Mouse (Mus musculus): ENCODE measurements around the gene Gm17728. TPM values are rescaled to one million over a fixed set of nuclear protein-coding genes. Genes with fewer than 3 reads are reported as not detected.
"Not testable (repeated sequence)": the region's sequence is repeated elsewhere in the genome, so short reads cannot be mapped to it uniquely, and the experiment has no call there.

Gene Gm17728
- not detected in 2 replicates for polyA plus RNA-seq (2016; fragmentation: Nextera tagmentation; extraction: Ambion mirVana)

DNA sequence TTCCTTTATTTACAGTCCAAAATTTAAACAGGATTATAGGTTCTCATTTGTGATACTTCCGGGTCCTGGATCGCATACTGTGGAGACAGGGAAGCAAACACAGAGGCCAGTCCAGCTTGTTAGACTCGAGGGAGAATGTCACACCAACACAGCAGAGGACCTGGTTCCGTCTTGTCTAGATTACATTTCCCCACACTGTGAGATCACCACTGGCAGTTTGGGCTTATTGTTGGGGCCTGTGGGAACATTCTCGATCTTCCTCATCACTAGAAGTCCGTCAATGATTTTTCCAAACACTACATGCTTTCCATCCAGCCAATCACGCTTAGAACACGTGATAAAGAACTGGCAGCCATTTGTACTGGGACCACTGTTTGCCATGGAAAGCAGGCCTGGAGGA, at the start of gene Gm17728:
Gene Gm17728 (plus strand): TSS at position 301 of the 400 bp plus-strand sequence.
- not testable (repeated sequence) for H3K4me3 ChIP-seq; H3K36me3 ChIP-seq; H3K4me1 ChIP-seq; DNase-seq (ENCODE audit: low spot score); H3K27me3 ChIP-seq (ENCODE audit: low read depth, poor library complexity, severe bottlenecking); H3K27ac ChIP-seq (replicated peaks)
- peaks cover 10% of the 10 kb centered on the region; the same call in 1 of the 2 replicates for H3K9me3 ChIP-seq (replicated peaks)
- 91% methylated on average over 8 of the region's 8 CpGs for WGBS

DNA sequence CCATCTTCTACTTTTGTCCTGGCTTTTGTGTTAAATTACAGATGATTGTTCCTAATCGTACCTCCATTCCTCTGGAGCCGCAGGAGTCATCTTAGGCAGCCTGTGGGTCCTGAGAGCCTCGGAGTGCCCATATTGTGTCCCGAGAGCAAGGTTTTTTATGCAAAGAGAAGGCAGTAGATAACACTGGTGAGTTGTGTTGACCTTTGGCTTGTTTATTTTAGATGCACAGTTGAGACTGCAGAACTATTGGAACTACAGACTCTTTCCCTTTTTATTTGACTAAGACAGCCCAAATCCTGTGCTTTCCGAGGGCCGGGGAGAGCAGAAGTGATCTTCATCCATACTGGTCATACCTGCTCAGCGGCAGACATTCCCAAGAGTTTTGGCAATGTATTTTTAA, 24.4 kb upstream of the Gm17728 start:
- Histone ChIP-seq H3K9me3 (replicated peaks) (peaks cover 4% of the 10 kb centered on the region; the same call in 1 of the 2 replicates), H3K27ac (replicated peaks) (no peak overlapping the region), H3K36me3 (no peaks in the 10 kb centered on the region), H3K27me3 (ENCODE audit: low read depth, poor library complexity, severe bottlenecking) (no peaks in the 10 kb centered on the region), H3K4me3 (no peak overlapping the region), H3K4me1 (no peaks in the 10 kb centered on the region)
- no peak for DNase-seq (ENCODE audit: low spot score)
- 89% methylated on average over 7 of the region's 7 CpGs for WGBS

DNA sequence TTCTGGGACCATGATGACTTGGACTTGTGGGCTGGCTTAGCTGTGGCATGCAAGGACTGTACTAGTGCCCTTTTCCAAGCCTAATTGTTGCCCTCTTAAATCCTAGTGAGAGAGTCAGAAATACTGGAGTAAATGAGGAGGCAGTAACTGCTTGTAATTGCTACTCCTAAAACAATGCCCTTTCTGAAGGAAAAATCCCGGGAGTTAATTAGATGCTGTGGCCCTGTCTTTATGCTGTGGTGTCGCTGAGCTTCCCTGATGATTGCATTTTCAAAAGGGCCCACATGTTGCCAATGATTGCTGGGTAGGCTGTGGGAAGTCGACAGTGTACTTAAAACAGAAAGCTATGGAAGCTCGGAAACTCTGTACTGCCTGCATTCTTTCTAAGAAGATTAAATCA, 23.3 kb upstream of the Gm17728 start:
- 48% methylated on average over 4 of the region's 4 CpGs for WGBS
- Histone ChIP-seq H3K27ac (replicated peaks) (no peak overlapping the region), H3K9me3 (replicated peaks) (peaks cover 4% of the 10 kb centered on the region; the same call in 1 of the 2 replicates), H3K4me1 (no peaks in the 10 kb centered on the region), H3K4me3 (no peak overlapping the region), H3K27me3 (ENCODE audit: low read depth, poor library complexity, severe bottlenecking) (no peaks in the 10 kb centered on the region), H3K36me3 (no peaks in the 10 kb centered on the region)
- DNase-seq (ENCODE audit: low spot score), result no peak

DNA sequence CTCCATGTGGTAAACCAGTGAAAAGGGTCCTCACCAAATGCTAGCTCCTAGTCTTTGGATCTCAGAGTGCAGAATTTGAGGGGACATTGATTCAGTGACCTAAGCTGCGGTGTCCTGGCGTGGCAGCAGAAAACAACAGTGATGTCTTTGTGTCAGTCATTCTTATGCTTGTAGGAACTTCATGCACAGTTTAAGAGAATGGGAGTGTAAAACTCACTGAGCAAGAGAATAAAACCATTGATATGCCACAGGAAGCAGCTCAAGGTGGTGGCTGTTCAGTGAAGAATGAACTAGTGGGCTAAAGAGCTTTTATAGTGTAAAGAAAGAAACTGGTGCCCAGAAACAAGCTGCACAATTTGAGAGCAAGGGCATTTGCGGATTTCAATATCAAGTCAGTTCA, 17.9 kb upstream of the Gm17728 start:
- H3K36me3 ChIP-seq, result no peaks in the 10 kb centered on the region
- no peak for DNase-seq (ENCODE audit: low spot score)
- H3K27ac ChIP-seq (replicated peaks), result no peak overlapping the region
- 91% methylated on average over 3 of the region's 3 CpGs for WGBS
- H3K4me1 ChIP-seq, result peaks cover 3% of the 10 kb centered on the region; the same call in 1 of the 2 replicates
- H3K27me3 ChIP-seq (ENCODE audit: low read depth, poor library complexity, severe bottlenecking), result no peaks in the 10 kb centered on the region
- no peak overlapping the region for H3K4me3 ChIP-seq
- peaks cover 4% of the 10 kb centered on the region; the same call in 1 of the 2 replicates for H3K9me3 ChIP-seq (replicated peaks)

DNA sequence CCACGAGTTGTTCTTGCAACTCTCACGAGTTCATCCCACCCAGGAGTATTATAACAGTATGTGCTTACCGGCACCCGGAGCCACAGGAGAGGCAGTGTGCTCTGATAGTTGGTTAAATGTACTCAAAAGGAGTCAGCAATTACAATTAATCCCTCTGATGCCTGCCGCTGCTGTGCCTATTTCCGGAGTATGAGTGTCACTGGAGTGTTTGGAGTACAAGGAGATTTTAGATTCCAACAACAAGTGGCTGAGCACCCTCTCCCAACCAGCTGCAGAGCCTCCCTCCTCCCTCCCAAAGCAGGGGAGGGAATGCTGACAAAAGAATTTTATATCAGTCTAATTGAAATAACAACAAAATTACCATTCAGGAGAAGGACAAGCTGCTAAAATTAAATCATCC, 14.2 kb upstream of the Gm17728 start:
- peaks cover 3% of the 10 kb centered on the region; the same call in 1 of the 2 replicates for H3K4me1 ChIP-seq
- no peak overlapping the region for H3K4me3 ChIP-seq
- H3K27me3 ChIP-seq (ENCODE audit: low read depth, poor library complexity, severe bottlenecking), result no peaks in the 10 kb centered on the region
- no peaks in the 10 kb centered on the region for H3K36me3 ChIP-seq
- no peaks in the 10 kb centered on the region for H3K9me3 ChIP-seq (replicated peaks)
- H3K27ac ChIP-seq (replicated peaks), result no peak overlapping the region
- no peak for DNase-seq (ENCODE audit: low spot score)
- WGBS, result 70% methylated on average over 6 of the region's 6 CpGs

DNA sequence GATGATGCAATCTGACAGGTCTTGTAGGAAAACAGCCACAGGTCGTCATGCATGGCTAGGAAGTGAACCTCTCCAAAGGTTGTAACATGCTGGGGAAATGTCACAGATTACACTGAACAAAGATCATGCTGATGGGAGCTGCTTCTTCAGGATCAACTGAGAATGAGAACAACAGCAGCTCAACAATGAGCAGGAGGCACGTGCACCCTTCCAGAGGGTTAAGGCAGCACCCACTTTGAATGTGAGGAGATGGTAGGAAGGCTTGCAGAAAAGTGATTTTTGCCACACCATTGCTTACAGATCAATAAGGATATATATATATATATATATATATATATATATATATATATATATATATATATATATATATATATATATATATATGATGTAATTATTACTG, 2.8 kb upstream of the Gm17728 start:
- no peak overlapping the region for H3K4me3 ChIP-seq
- 83% methylated on average over 2 of the region's 2 CpGs for WGBS
- no peak for DNase-seq (ENCODE audit: low spot score)
- no peak overlapping the region for H3K27ac ChIP-seq (replicated peaks)
- H3K4me1 ChIP-seq, result no peaks in the 10 kb centered on the region
- H3K36me3 ChIP-seq, result no peaks in the 10 kb centered on the region
- H3K27me3 ChIP-seq (ENCODE audit: low read depth, poor library complexity, severe bottlenecking), result no peaks in the 10 kb centered on the region
- peaks cover 10% of the 10 kb centered on the region; the same call in 1 of the 2 replicates for H3K9me3 ChIP-seq (replicated peaks)

DNA sequence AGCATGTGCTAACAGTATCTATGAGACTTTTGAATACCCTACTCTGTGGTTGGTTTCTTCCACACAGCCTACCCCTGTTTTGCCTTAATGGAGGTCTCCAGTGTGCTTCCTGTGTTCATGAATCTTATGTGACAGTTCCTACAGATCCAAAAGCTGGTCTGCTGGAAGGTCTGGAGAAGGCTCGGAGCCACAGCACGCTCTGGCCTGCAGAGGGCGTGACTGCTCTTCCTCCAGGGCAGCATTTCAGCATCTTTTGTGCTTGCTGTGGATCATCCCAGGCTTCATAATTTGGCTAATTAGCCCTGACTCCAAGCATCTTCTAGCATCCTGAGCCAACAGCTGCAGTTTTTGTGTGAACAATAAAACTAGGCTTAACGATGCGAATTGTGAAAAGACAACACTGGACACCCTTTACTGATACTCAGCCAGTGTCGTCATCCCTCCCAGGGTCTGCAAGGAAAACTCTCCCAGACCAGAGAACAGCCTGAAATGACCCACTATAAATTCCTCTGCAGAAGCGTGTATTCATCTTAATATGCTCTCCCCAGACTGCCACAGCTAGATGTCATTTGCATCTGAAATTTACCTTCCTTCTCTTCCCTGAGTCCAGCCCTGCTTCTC, 6.6 kb downstream of the Gm17728 start:
- no peak overlapping the region for H3K4me3 ChIP-seq
- no peaks in the 10 kb centered on the region for H3K4me1 ChIP-seq
- no peaks in the 10 kb centered on the region for H3K27me3 ChIP-seq (ENCODE audit: low read depth, poor library complexity, severe bottlenecking)
- DNase-seq (ENCODE audit: low spot score), result no peak
- 0 out of 2 replicates have a peak, but pooled peaks cover 3% of the 10 kb centered on the region for H3K9me3 ChIP-seq (replicated peaks)
- no peaks in the 10 kb centered on the region for H3K36me3 ChIP-seq
- 0 out of 2 replicates have a peak overlapping the region, but pooled peaks have one; percentile 49 for H3K27ac ChIP-seq (replicated peaks)
- 79% methylated on average over 7 of the region's 7 CpGs for WGBS

DNA sequence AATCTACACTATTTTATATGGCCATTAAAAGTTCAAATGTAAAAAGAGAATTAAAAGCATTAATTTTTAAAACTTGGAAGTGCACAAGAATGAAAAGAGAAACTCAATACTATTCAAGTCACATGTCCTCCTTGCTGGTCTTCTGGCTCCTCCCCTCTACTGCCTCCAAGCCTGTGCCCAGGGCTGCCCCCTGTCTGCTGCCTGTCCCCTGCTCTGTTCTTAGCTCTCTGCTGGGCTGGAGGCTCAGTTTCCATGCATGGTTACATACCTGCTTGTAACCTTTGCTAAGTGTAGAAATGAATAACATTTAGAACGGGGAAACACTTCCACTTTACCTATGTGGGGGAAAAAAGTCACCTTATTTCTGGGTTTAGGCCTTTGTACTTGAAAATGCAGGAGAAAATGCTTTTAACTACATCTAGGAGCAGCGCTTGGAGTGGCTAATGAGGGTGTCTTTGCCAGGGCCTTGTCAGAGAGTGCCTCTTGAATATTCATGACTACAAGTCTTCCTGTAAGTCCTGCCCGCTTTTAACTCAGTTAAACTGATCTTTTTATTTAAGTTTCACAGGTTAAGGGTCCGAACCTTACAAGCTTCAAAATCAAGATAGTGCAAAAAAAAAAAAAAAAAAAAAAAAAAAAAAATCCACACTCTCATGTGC, 18.3 kb downstream of the Gm17728 start:
- DNase-seq (ENCODE audit: low spot score), result no peak
- no peaks in the 10 kb centered on the region for H3K36me3 ChIP-seq
- H3K9me3 ChIP-seq (replicated peaks), result no peaks in the 10 kb centered on the region
- H3K4me1 ChIP-seq, result peaks cover 10% of the 10 kb centered on the region; the same call in 1 of the 2 replicates
- 68% methylated on average over 4 of the region's 4 CpGs for WGBS
- H3K27me3 ChIP-seq (ENCODE audit: low read depth, poor library complexity, severe bottlenecking), result peaks cover 5% of the 10 kb centered on the region; the same call in 1 of the 2 replicates
- H3K27ac ChIP-seq (replicated peaks), result no peak overlapping the region
- no peak overlapping the region for H3K4me3 ChIP-seq

DNA sequence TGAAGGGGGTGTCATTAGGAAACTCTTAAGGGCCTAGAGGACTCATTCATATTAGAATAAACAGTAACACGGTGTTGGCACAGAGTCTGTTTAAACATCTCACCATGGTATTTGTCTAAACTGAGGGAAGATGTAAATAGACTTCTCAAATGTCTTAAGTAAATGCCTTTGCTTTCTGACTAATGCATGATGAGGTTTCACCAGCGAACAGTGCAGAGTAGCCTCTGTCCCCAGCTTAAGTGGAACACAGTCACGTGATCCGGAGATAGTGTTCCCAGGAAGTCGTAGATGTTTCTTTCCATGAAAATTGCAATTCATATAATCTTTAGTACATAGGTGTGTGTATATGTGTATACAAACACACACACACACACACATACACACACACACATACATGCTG, 34.5 kb downstream of the Gm17728 start:
- no peaks in the 10 kb centered on the region for H3K27me3 ChIP-seq (ENCODE audit: low read depth, poor library complexity, severe bottlenecking)
- no peaks in the 10 kb centered on the region for H3K4me1 ChIP-seq
- no peak overlapping the region for H3K27ac ChIP-seq (replicated peaks)
- WGBS, result 93% methylated on average over 5 of the region's 5 CpGs
- H3K4me3 ChIP-seq, result no peak overlapping the region
- no peaks in the 10 kb centered on the region for H3K36me3 ChIP-seq
- no peaks in the 10 kb centered on the region for H3K9me3 ChIP-seq (replicated peaks)
- no peak for DNase-seq (ENCODE audit: low spot score)

DNA sequence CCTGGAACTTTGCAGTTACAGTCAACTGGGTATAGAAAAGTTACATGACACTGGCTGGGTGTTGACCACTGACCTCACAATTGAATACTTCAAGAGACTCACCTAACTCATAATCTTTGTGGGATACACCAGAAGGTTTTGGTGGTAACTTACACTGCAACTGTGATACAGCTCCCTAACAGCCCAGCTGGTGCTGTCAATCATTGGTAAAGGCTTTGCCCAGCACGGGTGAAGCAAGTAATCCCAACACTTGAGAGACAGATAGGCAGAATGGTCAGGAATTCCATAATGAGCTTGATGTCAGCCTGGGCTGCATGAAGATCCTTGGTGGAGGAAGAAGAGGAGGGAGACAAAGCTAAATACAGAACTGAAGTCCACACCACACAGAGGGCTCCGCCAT, 39.0 kb downstream of the Gm17728 start:
- Histone ChIP-seq H3K36me3 (no peaks in the 10 kb centered on the region), H3K4me1 (no peaks in the 10 kb centered on the region), H3K27me3 (ENCODE audit: low read depth, poor library complexity, severe bottlenecking) (no peaks in the 10 kb centered on the region), H3K9me3 (replicated peaks) (no peaks in the 10 kb centered on the region), H3K4me3 (no peak overlapping the region), H3K27ac (replicated peaks) (no peak overlapping the region)
- 84% methylated on average over 2 of the region's 2 CpGs for WGBS
- DNase-seq (ENCODE audit: low spot score), result no peak

Other genes with a start within 250 kb of the Gm17728 start
- not detected in 2 replicates for gene Pabpc6, start 247.7 kb downstream of the Gm17728 start, polyA plus RNA-seq (2016; fragmentation: Nextera tagmentation; extraction: Ambion mirVana)

Data from midbrain, embryonic 10.5 days (tissue).